Mouse (Mus musculus) telencephalon, adult 2 months (tissue): ENCODE data around the gene Srsf9.

ENCODE experiments used
- DNase-seq: peaks from one replicate; pipeline ENCODE4 v3.0.0-alpha.2; 2011; ENCODE audit warnings: low read depth, low spot score

Gene Srsf9

GRCm38 (mm10) chr5:115326256-115326831, 633 bp upstream of the Srsf9 start:
- DNase-seq, result no peak

- DNase-seq, result no peak
These were observed 902 bp downstream of the Srsf9 start for GRCm38 (mm10) chr5:115327610-115328548.

GRCm38 (mm10) chr5:115330955-115331354, 4.0 kb downstream of the Srsf9 start:
- no peak for DNase-seq

GRCm38 (mm10) chr5:115333626-115334025, 6.6 kb downstream of the Srsf9 start:
- DNase-seq, result no peak

GRCm38 (mm10) chr5:115340007-115340406, 13.0 kb downstream of the Srsf9 start:
- no peak for DNase-seq

GRCm38 (mm10) chr5:115340577-115341313, 13.8 kb downstream of the Srsf9 start, which contains the start of the genes Gatc and Triap1:
Gene Gatc, minus strand, starts transcription at chr5:115341178.
Gene Triap1, plus strand, starts transcription at chr5:115341225.
- DNase-seq, result peak; percentile 80

- no peak for DNase-seq
These were observed 14.6 kb downstream of the Srsf9 start for GRCm38 (mm10) chr5:115341314-115342165.

- DNase-seq, result no peak
These were observed 20.6 kb downstream of the Srsf9 start for GRCm38 (mm10) chr5:115347564-115347963.

- DNase-seq, result peak; percentile 96
These were observed 21.7 kb downstream of the Srsf9 start, which contains the start of gene Cox6a1 for GRCm38 (mm10) chr5:115348546-115349224. Gene Cox6a1, minus strand, starts transcription at chr5:115348981.

- DNase-seq, result no peak
These were observed 22.2 kb downstream of the Srsf9 start for GRCm38 (mm10) chr5:115349225-115349555.

- DNase-seq, result no peak
These were observed 24.4 kb downstream of the Srsf9 start for GRCm38 (mm10) chr5:115351348-115351747.

GRCm38 (mm10) chr5:115355070-115355469, 28.1 kb downstream of the Srsf9 start:
- DNase-seq, result no peak

- DNase-seq, result no peak
These were observed 31.9 kb downstream of the Srsf9 start for GRCm38 (mm10) chr5:115358872-115359271.

GRCm38 (mm10) chr5:115359438-115359837, 32.5 kb downstream of the Srsf9 start:
- DNase-seq, result no peak

GRCm38 (mm10) chr5:115359851-115360372, 32.9 kb downstream of the Srsf9 start:
- no peak for DNase-seq

GRCm38 (mm10) chr5:115362216-115362615, 35.2 kb downstream of the Srsf9 start:
- no peak for DNase-seq

GRCm38 (mm10) chr5:115362819-115363714, 36.1 kb downstream of the Srsf9 start:
- peak; percentile 84 for DNase-seq

GRCm38 (mm10) chr5:115364782-115365181, 37.8 kb downstream of the Srsf9 start:
- DNase-seq, result no peak

GRCm38 (mm10) chr5:115371736-115372135, 44.8 kb downstream of the Srsf9 start:
- DNase-seq, result no peak
